Mouse (Mus musculus): ENCODE results near the gene Nf2. TPM values are rescaled to one million over a fixed set of nuclear protein-coding genes. Genes with fewer than 3 reads are reported as not detected.
A peak's percentile ranks its signal among the peaks of the same experiment; 100 is the strongest.

Nf2 gene
- polyA plus RNA-seq, 1 experiment, result 52.9 TPM

- TF ChIP-seq CTCF (IDR thresholded peaks at IDR 0.05; ENCODE audit: borderline replicate concordance, insufficient read depth, low read length), result no peak
- TF ChIP-seq POLR2A (IDR thresholded peaks at IDR 0.05; ENCODE audit: low read depth, low read length), result no peak
Measured at GRCm38 (mm10) chr11:4840942-4841526, 8.3 kb downstream of the Nf2 start.

GRCm38 (mm10) chr11:4838235-4838634, 11.1 kb downstream of the Nf2 start:
- Histone ChIP-seq H3K4me1 (ENCODE audit: control insufficient read depth, insufficient read depth, low read length) (peaks cover 2% of the 10 kb centered on the region), H3K4me3 (ENCODE audit: insufficient read depth, low read length) (no peak overlapping the region), H3K27ac (ENCODE audit: insufficient read depth, low read length) (no peak overlapping the region)
- TF ChIP-seq CTCF (IDR thresholded peaks at IDR 0.05; ENCODE audit: borderline replicate concordance, insufficient read depth, low read length) (no peak), POLR2A (IDR thresholded peaks at IDR 0.05; ENCODE audit: low read depth, low read length) (no peak)

More at GRCm38 (mm10) chr11:4840942-4841526, 8.3 kb downstream of the Nf2 start:
- H3K4me3 ChIP-seq (ENCODE audit: insufficient read depth, low read length), result no peak overlapping the region
- H3K4me1 ChIP-seq (ENCODE audit: control insufficient read depth, insufficient read depth, low read length), result peaks cover 2% of the 10 kb centered on the region
- no peak overlapping the region for H3K27ac ChIP-seq (ENCODE audit: insufficient read depth, low read length)

- TF ChIP-seq CTCF (IDR thresholded peaks at IDR 0.05; ENCODE audit: borderline replicate concordance, insufficient read depth, low read length) (no peak), POLR2A (IDR thresholded peaks at IDR 0.05; ENCODE audit: low read depth, low read length) (no peak)
- peaks cover 4% of the 10 kb centered on the region for H3K4me1 ChIP-seq (ENCODE audit: control insufficient read depth, insufficient read depth, low read length)
- H3K4me3 ChIP-seq (ENCODE audit: insufficient read depth, low read length), result no peak overlapping the region
- H3K27ac ChIP-seq (ENCODE audit: insufficient read depth, low read length), result no peak overlapping the region
Measured at GRCm38 (mm10) chr11:4837342-4837741, 12.0 kb downstream of the Nf2 start.

GRCm38 (mm10) chr11:4836755-4837154, 12.6 kb downstream of the Nf2 start:
- no peak overlapping the region for H3K27ac ChIP-seq (ENCODE audit: insufficient read depth, low read length)
- H3K4me3 ChIP-seq (ENCODE audit: insufficient read depth, low read length), result no peak overlapping the region
- TF ChIP-seq CTCF (IDR thresholded peaks at IDR 0.05; ENCODE audit: borderline replicate concordance, insufficient read depth, low read length), result no peak
- H3K4me1 ChIP-seq (ENCODE audit: control insufficient read depth, insufficient read depth, low read length), result peaks cover 4% of the 10 kb centered on the region

GRCm38 (mm10) chr11:4835436-4835835, 13.9 kb downstream of the Nf2 start:
- peaks cover 4% of the 10 kb centered on the region for H3K4me1 ChIP-seq (ENCODE audit: control insufficient read depth, insufficient read depth, low read length)
- TF ChIP-seq CTCF (IDR thresholded peaks at IDR 0.05; ENCODE audit: borderline replicate concordance, insufficient read depth, low read length) (no peak), POLR2A (IDR thresholded peaks at IDR 0.05; ENCODE audit: low read depth, low read length) (no peak)

GRCm38 (mm10) chr11:4833295-4833939, 15.9 kb downstream of the Nf2 start:
- Histone ChIP-seq H3K27ac (ENCODE audit: insufficient read depth, low read length) (peak overlapping the region; percentile 25; the same call in 1 of the 2 replicates), H3K4me3 (ENCODE audit: insufficient read depth, low read length) (no peak overlapping the region), H3K4me1 (ENCODE audit: control insufficient read depth, insufficient read depth, low read length) (peaks cover 4% of the 10 kb centered on the region)
- TF ChIP-seq CTCF (IDR thresholded peaks at IDR 0.05; ENCODE audit: borderline replicate concordance, insufficient read depth, low read length), result no peak
- no peak for TF ChIP-seq POLR2A (IDR thresholded peaks at IDR 0.05; ENCODE audit: low read depth, low read length)

More at GRCm38 (mm10) chr11:4835436-4835835, 13.9 kb downstream of the Nf2 start:
- Histone ChIP-seq H3K4me3 (ENCODE audit: insufficient read depth, low read length) (no peak overlapping the region), H3K27ac (ENCODE audit: insufficient read depth, low read length) (no peak overlapping the region)

GRCm38 (mm10) chr11:4831066-4831465, 18.3 kb downstream of the Nf2 start:
- H3K4me3 ChIP-seq (ENCODE audit: insufficient read depth, low read length), result no peak overlapping the region
- H3K27ac ChIP-seq (ENCODE audit: insufficient read depth, low read length), result no peak overlapping the region
- H3K4me1 ChIP-seq (ENCODE audit: control insufficient read depth, insufficient read depth, low read length), result peaks cover 5% of the 10 kb centered on the region
- TF ChIP-seq CTCF (IDR thresholded peaks at IDR 0.05; ENCODE audit: borderline replicate concordance, insufficient read depth, low read length) (no peak), POLR2A (IDR thresholded peaks at IDR 0.05; ENCODE audit: low read depth, low read length) (no peak)

- no peak for TF ChIP-seq POLR2A (IDR thresholded peaks at IDR 0.05; ENCODE audit: low read depth, low read length)
- no peak for TF ChIP-seq CTCF (IDR thresholded peaks at IDR 0.05; ENCODE audit: borderline replicate concordance, insufficient read depth, low read length)
- peaks cover 5% of the 10 kb centered on the region for H3K4me1 ChIP-seq (ENCODE audit: control insufficient read depth, insufficient read depth, low read length)
- no peak overlapping the region for H3K27ac ChIP-seq (ENCODE audit: insufficient read depth, low read length)
- H3K4me3 ChIP-seq (ENCODE audit: insufficient read depth, low read length), result no peak overlapping the region
Measured at GRCm38 (mm10) chr11:4827916-4828315, 21.4 kb downstream of the Nf2 start.

- no peak for TF ChIP-seq POLR2A (IDR thresholded peaks at IDR 0.05; ENCODE audit: low read depth, low read length)
- TF ChIP-seq CTCF (IDR thresholded peaks at IDR 0.05; ENCODE audit: borderline replicate concordance, insufficient read depth, low read length), result no peak
- Histone ChIP-seq H3K27ac (ENCODE audit: insufficient read depth, low read length) (no peak overlapping the region), H3K4me1 (ENCODE audit: control insufficient read depth, insufficient read depth, low read length) (peaks cover 3% of the 10 kb centered on the region), H3K4me3 (ENCODE audit: insufficient read depth, low read length) (no peak overlapping the region)
Measured at GRCm38 (mm10) chr11:4827340-4827739, 22.0 kb downstream of the Nf2 start.

- TF ChIP-seq POLR2A (IDR thresholded peaks at IDR 0.05; ENCODE audit: low read depth, low read length), result no peak
- no peak for TF ChIP-seq CTCF (IDR thresholded peaks at IDR 0.05; ENCODE audit: borderline replicate concordance, insufficient read depth, low read length)
- peak overlapping the region; percentile 64; the same call in 1 of the 2 replicates for H3K27ac ChIP-seq (ENCODE audit: insufficient read depth, low read length)
Measured at GRCm38 (mm10) chr11:4826152-4826778, 23.1 kb downstream of the Nf2 start.

More at GRCm38 (mm10) chr11:4826152-4826778, 23.1 kb downstream of the Nf2 start:
- H3K4me3 ChIP-seq (ENCODE audit: insufficient read depth, low read length), result no peak overlapping the region
- H3K4me1 ChIP-seq (ENCODE audit: control insufficient read depth, insufficient read depth, low read length), result peaks cover 3% of the 10 kb centered on the region
